Mouse (Mus musculus): Measurements from ENCODE around the gene Olfr1442. TPM values are rescaled to one million over a fixed set of nuclear protein-coding genes. Genes with fewer than 3 reads are reported as not detected.
A peak's percentile ranks its signal among the peaks of the same experiment; 100 is the strongest.
"Not testable (repeated sequence)": the region's sequence is repeated elsewhere in the genome, so short reads cannot be mapped to it uniquely, and the experiment has no call there.

Gene Olfr1442
- polyA plus RNA-seq, 1 experiment from 2014 or later = not detected

DNA sequence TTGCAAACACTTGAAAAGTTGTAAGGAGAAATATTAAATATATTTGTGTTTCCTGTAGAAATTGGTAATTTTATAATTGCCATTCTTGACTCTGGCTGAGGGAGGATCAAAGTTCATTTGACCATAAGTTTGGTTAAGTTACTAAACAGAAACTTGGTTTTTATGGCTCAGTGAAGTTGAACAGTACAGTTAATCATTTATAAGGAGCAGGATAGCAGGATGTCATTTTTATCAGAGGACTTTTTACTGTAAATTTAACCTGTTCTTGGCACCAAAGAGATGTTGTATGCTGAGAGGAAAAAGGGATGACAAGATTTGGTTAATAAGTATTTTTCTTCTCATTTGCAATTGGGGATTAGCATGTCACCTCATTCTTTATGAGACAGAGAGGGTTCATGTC lies 14.4 kb downstream of the Olfr1442 start:
- ChIA-PET POLR2A (no interaction called here), CTCF (no interaction called here)
- no peak for TF ChIP-seq CTCF (IDR thresholded peaks at IDR 0.05)
- no peaks in the 10 kb centered on the region for H3K27me3 ChIP-seq
- in situ Hi-C loops (cut with MboI; ENCODE audit: low pct_unique_long_range_greater_than_20kb) = no loop called here
- peak; percentile 31 for DNase-seq (ENCODE audit: low read depth, low spot score)
- peak; percentile 62 for ATAC-seq

DNA sequence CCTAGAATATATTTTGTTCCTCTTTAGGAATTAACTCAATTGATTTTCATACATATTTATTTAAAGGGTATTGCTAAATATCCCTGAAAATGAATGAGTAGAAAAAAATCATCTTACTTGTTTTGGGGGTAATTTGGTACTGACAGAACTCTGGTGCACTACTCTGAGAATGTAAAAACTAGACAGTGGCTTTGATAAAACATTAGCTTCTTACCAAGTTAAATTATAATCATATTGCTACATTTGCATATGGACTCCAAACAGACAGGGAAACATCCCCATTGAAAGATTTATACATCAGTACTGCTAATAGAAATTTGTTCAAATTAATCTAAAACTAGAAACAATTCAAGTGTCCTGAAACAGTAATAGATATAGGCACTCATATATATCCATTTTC lies 15.0 kb downstream of the Olfr1442 start:
- DNase-seq (ENCODE audit: low read depth, low spot score) (no peak), ATAC-seq (no peak)
- in situ Hi-C loops (cut with MboI; ENCODE audit: low pct_unique_long_range_greater_than_20kb) = no loop called here
- CTCF ChIA-PET = no interaction called here
- no peaks in the 10 kb centered on the region for H3K27me3 ChIP-seq
- POLR2A ChIA-PET = no interaction called here
- TF ChIP-seq CTCF (IDR thresholded peaks at IDR 0.05) = no peak

- POLR2A ChIA-PET = no interaction called here
Observed at GRCm38 (mm10) chr19:12695590-12695989, 25.4 kb downstream of the Olfr1442 start, which contains the start of gene Keg1. Gene Keg1, plus strand, starts transcription at chr19:12695786.

GRCm38 (mm10) chr19:12696221-12696620 lies 26.0 kb downstream of the Olfr1442 start:
- DNase-seq (ENCODE audit: low read depth, low spot score) = no peak
- no peak for TF ChIP-seq CTCF (IDR thresholded peaks at IDR 0.05)
- no peak for ATAC-seq
- POLR2A ChIA-PET = no interaction called here
- H3K27me3 ChIP-seq = peaks cover 3% of the 10 kb centered on the region
- CTCF ChIA-PET = interaction anchor here (1.0 to 2.6 kb wide), 2 partner anchors 12 to 99 kb away, joined by 4 to 8 read pairs; no protein-coding TSS in a partner anchor
- in situ Hi-C loops (cut with MboI; ENCODE audit: low pct_unique_long_range_greater_than_20kb) = no loop called here

More at GRCm38 (mm10) chr19:12695590-12695989, 25.4 kb downstream of the Olfr1442 start, which contains the start of gene Keg1:
- CTCF ChIA-PET = interaction anchor here (1.0 to 2.6 kb wide), 2 partner anchors 13 to 99 kb away, joined by 4 to 8 read pairs; no protein-coding TSS in a partner anchor
- in situ Hi-C loops (cut with MboI; ENCODE audit: low pct_unique_long_range_greater_than_20kb) = no loop called here
- H3K27me3 ChIP-seq = peaks cover 3% of the 10 kb centered on the region
- DNase-seq (ENCODE audit: low read depth, low spot score) (no peak), ATAC-seq (no peak)
- no peak for TF ChIP-seq CTCF (IDR thresholded peaks at IDR 0.05)

GRCm38 (mm10) chr19:12708458-12708857 lies 38.2 kb downstream of the Olfr1442 start:
- TF ChIP-seq CTCF (IDR thresholded peaks at IDR 0.05) = no peak

GRCm38 (mm10) chr19:12708986-12709385 lies 38.7 kb downstream of the Olfr1442 start:
- ChIA-PET POLR2A (interaction anchor here (0.6 kb wide), 1 partner anchor 15 kb away, joined by 3 read pairs; no protein-coding TSS in a partner anchor), CTCF (interaction anchor here (0.9 to 4.9 kb wide), 7 partner anchors 9 to 99 kb away, joined by 3 to 24 read pairs (median 3); partner anchors contain the start of gene Keg1)
- no peak for TF ChIP-seq CTCF (IDR thresholded peaks at IDR 0.05)
- DNase-seq (ENCODE audit: low read depth, low spot score) = no peak
- H3K27me3 ChIP-seq = no peaks in the 10 kb centered on the region
- ATAC-seq = no peak
- in situ Hi-C loops (cut with MboI; ENCODE audit: low pct_unique_long_range_greater_than_20kb) = no loop called here

More at GRCm38 (mm10) chr19:12708458-12708857, 38.2 kb downstream of the Olfr1442 start:
- H3K27me3 ChIP-seq = no peaks in the 10 kb centered on the region
- in situ Hi-C loops (cut with MboI; ENCODE audit: low pct_unique_long_range_greater_than_20kb) = no loop called here
- no peak for DNase-seq (ENCODE audit: low read depth, low spot score)
- ATAC-seq = no peak
- CTCF ChIA-PET = interaction anchor here (0.9 to 4.9 kb wide), 7 partner anchors 9 to 98 kb away, joined by 3 to 24 read pairs (median 3); partner anchors contain the start of gene Keg1
- POLR2A ChIA-PET = interaction anchor here (0.6 kb wide), 1 partner anchor 16 kb away, joined by 3 read pairs; no protein-coding TSS in a partner anchor

GRCm38 (mm10) chr19:12719189-12719588 lies 49.0 kb downstream of the Olfr1442 start:
- DNase-seq (ENCODE audit: low read depth, low spot score) (peak; percentile 6), ATAC-seq (peak; percentile 97)
- CTCF ChIA-PET = interaction anchor here (0.7 to 5.3 kb wide), 4 partner anchors 13 to 44 kb away, joined by 3 to 24 read pairs (median 4); no protein-coding TSS in a partner anchor
- H3K27me3 ChIP-seq = no peaks in the 10 kb centered on the region
- POLR2A ChIA-PET = interaction anchor here (0.9 to 1.4 kb wide), 2 partner anchors 9 to 13 kb away, joined by 3 read pairs; no protein-coding TSS in a partner anchor
- in situ Hi-C loops (cut with MboI; ENCODE audit: low pct_unique_long_range_greater_than_20kb) = no loop called here
- no peak for TF ChIP-seq CTCF (IDR thresholded peaks at IDR 0.05)

DNA sequence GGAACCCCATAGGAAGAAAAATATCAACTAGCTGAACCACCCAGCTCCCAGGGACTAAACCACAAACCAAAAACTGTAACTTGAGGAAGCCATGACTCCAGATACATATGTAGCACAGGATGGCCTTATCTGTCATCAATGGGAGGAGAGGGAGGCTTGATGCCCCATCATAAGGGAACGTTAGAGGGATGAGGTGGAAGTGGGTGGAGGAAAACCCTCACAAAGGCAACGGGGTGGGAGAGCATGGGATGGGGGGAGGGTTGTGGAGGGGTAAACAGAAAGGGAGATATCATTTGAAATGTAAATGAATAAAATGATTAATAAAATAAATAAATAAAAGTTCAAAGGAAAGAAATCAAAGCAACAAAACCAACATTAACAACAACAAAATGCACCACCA lies 50.2 kb downstream of the Olfr1442 start:
- in situ Hi-C loops (cut with MboI; ENCODE audit: low pct_unique_long_range_greater_than_20kb) = no loop called here
- no peak for ATAC-seq
- no peaks in the 10 kb centered on the region for H3K27me3 ChIP-seq
- ChIA-PET POLR2A (no interaction called here), CTCF (interaction anchor here (1.0 to 5.3 kb wide), 2 partner anchors 13 to 14 kb away, joined by 3 to 24 read pairs; no protein-coding TSS in a partner anchor)
- DNase-seq (ENCODE audit: low read depth, low spot score) = no peak
- no peak for TF ChIP-seq CTCF (IDR thresholded peaks at IDR 0.05)

- in situ Hi-C loops (cut with MboI; ENCODE audit: low pct_unique_long_range_greater_than_20kb); H3K27me3 ChIP-seq; POLR2A ChIA-PET; ATAC-seq; DNase-seq (ENCODE audit: low read depth, low spot score); CTCF ChIA-PET: not testable (repeated sequence)
Observed at GRCm38 (mm10) chr19:12720919-12721318, 50.7 kb downstream of the Olfr1442 start.

GRCm38 (mm10) chr19:12721596-12721995 lies 51.4 kb downstream of the Olfr1442 start:
- DNase-seq (ENCODE audit: low read depth, low spot score); ATAC-seq; H3K27me3 ChIP-seq; CTCF ChIA-PET; in situ Hi-C loops (cut with MboI; ENCODE audit: low pct_unique_long_range_greater_than_20kb); POLR2A ChIA-PET: not testable (repeated sequence)

DNA sequence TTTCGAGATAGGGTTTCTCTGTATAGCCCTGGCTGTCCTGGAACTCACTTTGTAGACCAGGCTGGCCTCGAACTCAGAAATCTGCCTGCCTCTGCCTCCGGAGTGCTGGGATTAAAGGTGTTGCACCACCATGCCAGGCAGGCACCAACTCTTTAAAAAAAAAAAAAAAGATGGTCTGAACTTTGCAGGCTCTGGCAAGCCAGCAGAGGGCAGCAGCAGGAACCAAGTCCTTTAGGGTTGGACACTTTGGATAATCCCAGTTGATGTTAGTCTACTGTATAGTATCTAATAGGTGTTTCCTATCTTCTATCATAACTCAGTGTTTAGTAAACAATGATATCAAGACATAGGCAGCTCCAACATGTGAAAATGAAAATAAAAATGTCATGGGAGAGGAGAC lies 52.1 kb downstream of the Olfr1442 start:
- H3K27me3 ChIP-seq = no peaks in the 10 kb centered on the region
- POLR2A ChIA-PET = no interaction called here
- in situ Hi-C loops (cut with MboI; ENCODE audit: low pct_unique_long_range_greater_than_20kb) = no loop called here
- peak; percentile 49 for TF ChIP-seq CTCF (IDR thresholded peaks at IDR 0.05)
- no peak for DNase-seq (ENCODE audit: low read depth, low spot score)
- no peak for ATAC-seq
- CTCF ChIA-PET = no interaction called here
